Mouse (Mus musculus): ENCODE data around the gene Gm42674.
A peak's percentile ranks its signal among the peaks of the same experiment; 100 is the strongest.

Gm42674 gene

GRCm38 (mm10) chr3:90598212-90598611 lies 3.5 kb upstream of the Gm42674 start:
- no peak for DNase-seq (ENCODE audit: low read depth)

DNA sequence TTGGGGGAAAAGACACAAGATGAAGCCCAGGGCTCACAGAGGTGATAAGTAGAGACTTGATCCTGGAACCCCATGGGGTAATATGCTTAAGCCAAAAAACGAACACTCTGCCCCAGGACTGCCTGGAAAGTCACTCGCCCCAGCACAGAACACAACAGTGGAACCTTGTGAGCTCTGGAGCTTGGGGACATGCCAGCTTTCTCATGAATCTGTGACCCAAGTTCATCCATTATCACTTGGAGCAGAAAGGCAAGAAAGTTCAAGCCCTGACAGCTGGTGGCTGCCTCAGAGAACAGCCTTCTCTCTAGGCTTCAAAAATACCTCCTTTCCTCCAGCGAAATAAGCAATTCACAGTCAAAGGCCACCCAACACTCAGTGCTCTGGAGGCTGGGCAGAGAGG lies 2.3 kb upstream of the Gm42674 start:
- DNase-seq (ENCODE audit: low read depth), result no peak

DNA sequence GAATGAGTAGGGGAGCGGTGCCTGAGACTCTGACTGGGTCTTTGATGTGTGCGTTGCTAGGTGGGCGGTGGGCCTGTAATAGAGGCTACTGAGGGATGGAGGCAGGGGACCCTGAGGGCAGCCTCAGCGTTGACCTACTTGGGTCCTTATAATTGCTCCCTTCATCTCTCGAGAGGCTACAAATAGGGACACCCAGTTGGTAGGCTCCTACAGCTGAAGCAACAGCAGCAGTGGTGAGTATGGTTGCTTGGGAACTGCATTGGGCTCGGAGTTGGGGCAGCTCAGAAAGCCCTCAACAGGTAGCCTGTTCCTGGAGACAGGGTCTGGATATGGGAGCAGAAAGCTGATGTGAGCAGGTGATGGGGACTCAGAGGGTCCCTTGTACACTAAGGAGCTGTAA lies 1.7 kb upstream of the Gm42674 start:
- no peak for DNase-seq (ENCODE audit: low read depth)

DNA sequence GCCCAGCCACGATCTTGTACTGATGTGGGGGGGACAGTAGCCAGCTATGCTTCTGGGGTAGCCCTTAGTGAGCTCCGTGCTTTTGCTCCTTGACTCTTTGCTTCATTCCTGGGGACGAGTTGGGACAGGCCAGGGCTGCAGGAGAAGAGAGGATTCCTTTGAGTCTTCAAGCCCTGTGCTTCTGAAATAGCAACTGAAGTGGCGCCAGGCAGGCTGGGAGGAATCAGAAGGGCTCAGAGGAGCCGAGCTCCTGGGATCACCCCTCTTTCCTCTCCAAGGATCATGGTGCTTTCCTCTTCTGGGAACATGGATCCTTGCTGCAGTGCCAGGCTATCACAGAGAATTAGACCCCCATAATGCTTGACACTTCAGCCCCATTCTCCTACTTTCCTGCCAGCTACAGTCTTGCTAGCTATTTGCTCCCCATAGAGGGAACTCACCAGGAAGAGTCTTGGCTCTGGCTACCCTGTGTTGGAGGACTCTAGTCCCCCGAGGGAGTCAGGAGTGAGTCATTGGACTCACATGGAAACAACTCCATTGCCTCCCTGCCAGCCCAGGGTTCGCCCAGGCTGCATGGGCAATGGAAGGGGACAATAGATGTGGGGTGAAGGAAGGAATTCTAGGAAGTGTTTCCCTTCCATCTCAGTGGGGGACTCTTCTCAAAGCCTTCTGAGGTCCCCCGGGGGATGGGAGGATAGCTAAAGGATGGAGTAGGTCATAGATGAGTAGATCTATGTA lies 1.1 kb upstream of the Gm42674 start:
- DNase-seq (ENCODE audit: low read depth), result peak; percentile 68

GRCm38 (mm10) chr3:90603623-90604022 lies 1.9 kb downstream of the Gm42674 start, which contains the start of gene S100a4:
Gene S100a4, plus strand, starts transcription at chr3:90603771.
- DNase-seq (ENCODE audit: low read depth), result no peak

GRCm38 (mm10) chr3:90604416-90604815 lies 2.7 kb downstream of the Gm42674 start:
- DNase-seq (ENCODE audit: low read depth), result peak; percentile 99

DNA sequence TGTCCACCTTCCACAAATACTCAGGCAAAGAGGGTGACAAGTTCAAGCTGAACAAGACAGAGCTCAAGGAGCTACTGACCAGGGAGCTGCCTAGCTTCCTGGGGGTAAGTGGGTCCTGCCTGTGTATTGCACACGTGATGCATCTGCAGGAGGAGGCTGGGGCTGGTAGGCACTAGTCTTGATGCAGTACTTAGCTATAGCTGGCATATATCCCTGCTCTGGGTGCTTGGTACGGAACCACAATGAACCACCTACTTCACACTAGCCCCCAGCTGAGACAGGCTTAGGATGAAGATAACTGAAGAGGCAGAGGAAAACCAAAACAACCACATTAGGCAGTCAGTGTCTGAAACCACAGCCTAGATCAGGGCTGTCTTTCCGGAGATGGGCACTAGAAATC lies 3.3 kb downstream of the Gm42674 start:
- DNase-seq (ENCODE audit: low read depth), result no peak

DNA sequence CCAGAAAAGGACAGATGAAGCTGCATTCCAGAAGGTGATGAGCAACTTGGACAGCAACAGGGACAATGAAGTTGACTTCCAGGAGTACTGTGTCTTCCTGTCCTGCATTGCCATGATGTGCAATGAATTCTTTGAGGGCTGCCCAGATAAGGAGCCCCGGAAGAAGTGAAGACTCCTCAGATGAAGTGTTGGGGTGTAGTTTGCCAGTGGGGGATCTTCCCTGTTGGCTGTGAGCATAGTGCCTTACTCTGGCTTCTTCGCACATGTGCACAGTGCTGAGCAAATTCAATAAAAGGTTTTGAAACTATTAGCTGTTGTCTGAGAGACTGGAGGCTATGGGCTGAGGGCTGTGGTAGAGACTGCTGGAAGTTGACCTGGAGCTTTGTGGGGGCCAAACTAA lies 4.0 kb downstream of the Gm42674 start:
- no peak for DNase-seq (ENCODE audit: low read depth)

DNA sequence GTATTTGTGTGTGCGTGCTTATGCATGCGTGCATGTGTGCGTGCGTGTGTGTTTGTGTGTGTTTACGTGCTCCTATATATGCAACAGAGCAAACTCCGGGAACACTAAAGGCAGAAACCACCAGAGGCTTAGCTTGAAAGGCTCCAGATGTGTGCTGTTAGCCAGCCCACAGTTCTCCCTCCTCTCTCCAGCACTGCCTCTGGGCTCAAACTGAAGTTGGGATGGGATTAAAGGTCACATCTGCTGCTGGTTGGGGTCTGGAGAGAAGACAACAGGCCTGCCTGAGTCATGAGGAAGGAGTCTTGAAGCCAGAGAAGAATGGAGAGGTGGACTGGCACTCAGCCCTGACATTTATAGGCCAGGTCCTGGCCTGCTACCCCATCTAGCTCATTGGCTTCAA lies 4.5 kb downstream of the Gm42674 start:
- DNase-seq (ENCODE audit: low read depth), result no peak

DNA sequence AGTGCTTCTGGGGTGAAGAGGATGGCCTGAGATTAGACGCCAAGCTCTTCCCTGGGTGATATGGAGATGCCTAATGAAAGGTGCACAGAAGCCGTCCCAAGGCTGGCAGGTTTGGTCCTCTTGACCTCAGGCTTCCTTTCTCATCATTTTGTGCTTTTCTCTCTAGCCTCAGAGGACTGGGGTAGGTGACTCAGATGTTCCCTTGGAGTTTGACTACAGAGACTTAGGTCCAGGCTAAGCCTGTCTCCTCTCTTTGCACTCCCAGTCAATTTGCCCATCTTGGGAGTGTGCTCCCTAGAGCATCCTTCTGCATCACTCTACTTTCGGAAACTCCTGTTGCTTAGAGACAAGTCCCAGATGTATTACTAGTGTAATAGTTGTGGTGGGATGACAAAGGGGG lies 5.7 kb downstream of the Gm42674 start:
- DNase-seq (ENCODE audit: low read depth), result no peak

GRCm38 (mm10) chr3:90608223-90608622 lies 6.5 kb downstream of the Gm42674 start, which contains the start of gene S100a5:
Gene S100a5, plus strand, starts transcription at chr3:90608523.
- no peak for DNase-seq (ENCODE audit: low read depth)

DNA sequence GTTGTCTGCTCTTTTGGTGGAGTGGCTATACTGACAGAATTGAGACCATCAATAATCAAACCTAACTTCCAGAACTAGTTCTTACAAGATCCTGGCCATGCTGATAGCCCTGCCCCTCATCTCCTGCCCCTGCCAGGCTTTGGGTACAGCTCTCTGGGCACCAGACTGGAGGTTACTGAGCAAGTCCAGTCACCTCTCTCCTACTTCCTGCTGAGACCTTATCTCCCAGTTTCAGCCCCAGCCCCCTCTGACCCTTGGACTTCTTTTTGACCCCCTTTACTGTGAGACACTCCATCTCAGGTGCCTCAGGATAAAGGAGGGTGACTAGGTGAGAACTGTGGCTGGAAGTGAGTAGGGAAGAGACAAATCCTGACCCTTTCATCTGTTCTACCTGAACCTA lies 7.4 kb downstream of the Gm42674 start:
- no peak for DNase-seq (ENCODE audit: low read depth)

DNA sequence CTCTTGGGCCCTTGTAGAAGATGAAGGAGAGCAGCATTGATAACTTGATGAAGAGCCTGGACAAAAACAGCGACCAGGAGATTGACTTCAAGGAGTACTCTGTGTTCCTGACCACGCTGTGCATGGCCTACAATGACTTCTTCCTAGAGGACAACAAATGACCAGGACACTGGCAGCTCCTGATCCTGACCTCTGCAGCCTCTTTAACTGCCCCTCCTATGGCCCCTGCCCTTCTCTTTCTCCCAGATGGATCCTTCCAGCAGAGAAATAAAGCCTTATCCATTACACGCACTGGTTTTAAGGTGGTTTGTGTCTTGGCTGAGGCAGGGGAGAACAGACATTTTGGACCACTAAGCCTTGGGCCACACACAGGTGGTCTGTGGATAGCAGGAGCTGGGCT lies 9.8 kb downstream of the Gm42674 start:
- no peak for DNase-seq (ENCODE audit: low read depth)

GRCm38 (mm10) chr3:90612061-90612460 lies 10.4 kb downstream of the Gm42674 start:
- DNase-seq (ENCODE audit: low read depth), result no peak

DNA sequence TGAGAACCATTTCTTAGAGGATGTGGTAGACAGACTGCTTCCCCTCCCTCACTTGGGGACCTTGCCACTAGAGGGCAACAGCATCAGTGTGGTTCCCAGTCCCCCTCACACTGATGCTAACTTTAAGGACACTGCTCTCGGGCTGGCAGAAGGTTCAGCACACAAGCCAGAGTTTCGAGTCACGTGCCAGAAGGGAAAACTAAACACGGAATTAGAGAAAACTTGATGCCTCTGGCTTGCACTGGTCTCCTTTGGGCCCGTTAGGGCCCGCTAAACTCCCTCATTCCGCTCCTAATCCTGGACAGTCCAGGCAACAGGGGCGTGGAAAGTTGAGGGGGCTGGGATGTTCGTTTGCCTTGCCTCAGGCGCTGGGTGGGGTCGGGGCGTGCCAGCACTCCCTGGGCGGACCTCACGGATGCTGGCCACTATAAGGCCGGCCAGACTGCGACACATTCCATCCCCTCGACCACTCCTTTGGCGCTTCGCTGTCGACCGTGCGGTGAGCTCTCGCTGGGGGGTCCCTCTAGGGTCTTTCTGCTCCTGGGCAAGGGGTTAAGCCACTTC lies 11.1 kb downstream of the Gm42674 start, which contains the start of gene S100a6:
Gene S100a6, plus strand, starts transcription at position 155 of the 564 bp plus-strand sequence.
- DNase-seq (ENCODE audit: low read depth), result peak; percentile 62

DNA sequence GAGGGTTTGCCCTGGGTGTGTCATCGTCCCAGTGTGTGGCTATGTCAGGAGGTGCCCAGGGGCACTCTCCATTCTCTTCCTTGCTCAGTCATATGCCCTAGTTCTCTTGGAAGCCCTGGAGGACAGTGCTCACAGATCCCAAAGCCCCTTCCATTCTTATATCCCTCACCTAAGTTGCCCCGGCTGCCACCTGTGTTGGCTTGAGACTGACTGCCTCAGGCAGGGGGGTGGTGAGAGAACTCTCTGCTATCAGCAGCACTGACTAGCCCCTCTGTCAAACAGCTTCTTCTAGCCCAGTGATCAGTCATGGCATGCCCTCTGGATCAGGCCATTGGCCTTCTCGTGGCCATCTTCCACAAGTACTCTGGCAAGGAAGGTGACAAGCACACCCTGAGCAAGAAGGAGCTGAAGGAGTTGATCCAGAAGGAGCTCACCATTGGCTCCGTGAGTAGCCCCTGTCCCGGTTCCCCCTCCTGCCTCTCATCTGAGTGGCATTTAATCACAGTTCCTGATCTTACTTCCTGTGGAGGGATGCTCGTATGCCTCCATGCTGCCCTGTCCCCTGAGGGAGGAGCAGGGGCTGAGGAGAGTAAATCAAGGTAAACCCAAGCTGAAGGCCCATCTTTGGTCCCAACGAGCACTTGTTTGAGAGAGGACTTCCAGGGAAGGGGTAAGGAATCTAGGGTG lies 11.9 kb downstream of the Gm42674 start:
- DNase-seq (ENCODE audit: low read depth), result no peak

DNA sequence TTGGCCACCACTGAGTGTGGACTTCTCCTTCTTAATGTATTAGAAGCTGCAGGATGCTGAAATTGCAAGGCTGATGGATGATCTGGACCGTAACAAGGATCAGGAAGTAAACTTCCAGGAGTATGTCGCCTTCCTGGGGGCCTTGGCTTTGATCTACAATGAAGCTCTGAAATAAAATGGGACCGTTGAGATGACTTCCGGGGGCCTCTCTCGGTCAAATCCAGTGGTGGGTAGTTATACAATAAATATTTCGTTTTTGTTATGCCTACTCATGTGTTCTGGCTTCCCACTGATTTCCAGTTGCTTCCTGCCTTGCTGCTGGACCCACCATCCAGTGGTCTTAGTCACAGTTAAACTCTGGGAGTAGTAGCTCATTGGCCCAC lies 12.4 kb downstream of the Gm42674 start:
- DNase-seq (ENCODE audit: low read depth), result no peak

DNA sequence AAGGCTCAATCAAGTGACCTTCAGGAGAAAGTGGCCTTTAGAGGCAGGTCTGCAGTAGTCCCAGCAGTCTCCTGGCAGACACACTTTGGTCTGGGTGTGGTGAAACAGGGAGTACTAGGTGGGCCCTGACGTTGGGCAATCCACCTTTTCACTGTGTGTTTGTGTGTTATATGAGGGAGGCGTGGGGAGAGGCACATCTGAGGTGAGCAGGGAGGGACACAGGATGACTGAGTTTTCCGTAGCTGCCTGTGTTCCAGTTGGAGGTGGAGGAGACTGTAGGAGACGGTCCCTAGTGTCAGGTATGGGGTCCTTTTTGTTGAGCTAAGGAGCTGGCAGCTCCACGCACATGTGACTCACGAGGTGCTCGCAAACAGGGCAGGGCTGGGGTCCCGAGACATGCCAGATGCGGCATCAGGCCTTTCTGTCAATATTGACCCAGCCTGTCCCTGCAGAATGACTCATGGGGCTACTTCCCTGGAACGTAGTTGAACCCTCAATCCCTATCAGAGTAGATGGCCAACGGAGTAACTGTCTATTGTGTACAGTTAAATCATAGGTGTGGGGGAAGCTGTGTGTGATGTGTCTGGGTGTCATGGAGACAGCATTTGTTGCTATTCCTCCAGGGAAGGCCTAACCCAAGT lies 13.0 kb downstream of the Gm42674 start:
- DNase-seq (ENCODE audit: low read depth), result no peak

- DNase-seq (ENCODE audit: low read depth), result peak; percentile 79
Observed at GRCm38 (mm10) chr3:90615415-90615814, 13.7 kb downstream of the Gm42674 start.

DNA sequence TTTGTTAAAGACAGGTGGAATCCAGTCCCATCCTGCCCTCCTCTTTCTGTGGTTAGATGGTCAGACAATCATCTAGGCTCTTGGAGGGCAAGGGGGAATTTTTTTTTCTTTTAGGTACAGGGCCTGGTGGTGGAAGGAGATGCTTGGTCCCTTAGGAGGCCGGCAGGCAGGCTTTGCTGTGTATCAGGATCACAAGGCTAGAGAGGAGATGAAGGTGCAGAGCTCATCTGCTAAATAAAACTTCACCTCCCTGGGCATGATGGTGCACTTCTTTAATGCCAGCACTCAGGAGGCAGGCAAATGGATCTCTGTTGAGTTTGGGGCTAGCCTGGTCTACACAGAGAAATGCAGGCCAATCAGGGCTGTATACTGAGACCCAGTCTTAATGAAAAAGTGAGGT lies 14.2 kb downstream of the Gm42674 start:
- no peak for DNase-seq (ENCODE audit: low read depth)

DNA sequence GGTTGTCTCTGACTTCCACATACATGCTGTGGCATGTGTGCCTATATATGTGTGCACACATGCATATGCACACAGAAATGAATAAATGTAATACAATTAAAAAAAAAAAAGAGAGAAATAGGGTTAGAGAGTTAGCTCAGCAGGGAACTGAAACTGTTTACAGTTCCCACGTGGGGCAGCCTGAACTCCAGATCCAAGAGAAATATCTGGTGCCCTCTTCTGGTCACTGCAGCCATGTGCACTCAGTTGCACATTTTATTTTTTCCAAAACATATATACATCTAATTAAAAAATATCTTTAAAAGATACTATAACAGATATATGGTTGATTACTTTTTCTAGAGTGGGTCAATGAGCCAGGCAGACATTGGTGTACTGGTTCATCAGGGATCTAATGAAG lies 15.9 kb downstream of the Gm42674 start:
- DNase-seq (ENCODE audit: low read depth), result no peak

GRCm38 (mm10) chr3:90621552-90621951 lies 19.8 kb downstream of the Gm42674 start:
- DNase-seq (ENCODE audit: low read depth), result no peak
